Mouse (Mus musculus): ENCODE measurements around the gene Atp23. TPM values are rescaled to one million over a fixed set of nuclear protein-coding genes. Genes with fewer than 3 reads are reported as not detected.

The Atp23 gene
- polyA plus RNA-seq, 1 experiment, result 6.9 TPM

Other genes with a start within 250 kb of the Atp23 start
- 42.7 and 48.6 TPM in 2 replicates for gene Ctdsp2, start 77.4 kb upstream of the Atp23 start, polyA plus RNA-seq (2012; ENCODE audit: insufficient read depth, insufficient read length, missing spikeins)
- not detected in 2 replicates for gene Avil, start 99.4 kb upstream of the Atp23 start, polyA plus RNA-seq (2012; ENCODE audit: insufficient read depth, insufficient read length, missing spikeins)
- gene Tsfm, start 129.5 kb upstream of the Atp23 start, polyA plus RNA-seq (2012; ENCODE audit: insufficient read depth, insufficient read length, missing spikeins), result 67.3 and 73.2 TPM in 2 replicates
- 6.0 and 10.4 TPM in 2 replicates for gene Mettl1, start 140.1 kb upstream of the Atp23 start, polyA plus RNA-seq (2012; ENCODE audit: insufficient read depth, insufficient read length, missing spikeins)
- gene Eef1akmt3, start 140.2 kb upstream of the Atp23 start, polyA plus RNA-seq (2012; ENCODE audit: insufficient read depth, insufficient read length, missing spikeins), result not detected in 2 replicates
- gene Cyp27b1, start 146.9 kb upstream of the Atp23 start, polyA plus RNA-seq (2012; ENCODE audit: insufficient read depth, insufficient read length, missing spikeins), result not detected in 2 replicates
- gene March9, start 158.8 kb upstream of the Atp23 start, polyA plus RNA-seq (2012; ENCODE audit: insufficient read depth, insufficient read length, missing spikeins), result 0.63 and 0.79 TPM in 2 replicates
- gene Cdk4, start 162.2 kb upstream of the Atp23 start, polyA plus RNA-seq (2012; ENCODE audit: insufficient read depth, insufficient read length, missing spikeins), result 76.7 and 92.9 TPM in 2 replicates
- gene Tspan31, start 168.9 kb upstream of the Atp23 start, polyA plus RNA-seq (2012; ENCODE audit: insufficient read depth, insufficient read length, missing spikeins), result 56.7 and 71.6 TPM in 2 replicates
- gene Agap2, start 173.9 kb upstream of the Atp23 start, polyA plus RNA-seq (2012; ENCODE audit: insufficient read depth, insufficient read length, missing spikeins), result 0.48 and 1.5 TPM in 2 replicates
- gene Os9, start 219.8 kb upstream of the Atp23 start, polyA plus RNA-seq (2012; ENCODE audit: insufficient read depth, insufficient read length, missing spikeins), result 35.8 and 42.4 TPM in 2 replicates

Data from brown adipose tissue, adult 24 weeks (tissue).